Mouse (Mus musculus): Measurements from ENCODE around the gene Gm10401. TPM values are rescaled to one million over a fixed set of nuclear protein-coding genes. Genes with fewer than 3 reads are reported as not detected.

The Gm10401 gene
- polyA plus RNA-seq, 1 experiment from 2014 or later = 12.0 TPM

GRCm38 (mm10) chr5:115050776-115051175, 47.3 kb downstream of the Gm10401 start:
- no peaks in the 10 kb centered on the region for H3K9me3 ChIP-seq (replicated peaks)
- no peaks in the 10 kb centered on the region for H3K36me3 ChIP-seq
- 0 out of 2 replicates have a peak overlapping the region, but pooled peaks have one; percentile 2 for H3K27ac ChIP-seq
- no peak overlapping the region for H3K4me2 ChIP-seq
- H3K27me3 ChIP-seq = no peaks in the 10 kb centered on the region
- H3K4me3 ChIP-seq (replicated peaks) = no peak overlapping the region
- ATAC-seq (ENCODE audit: low read depth) = no peak
- WGBS (ENCODE audit: insufficient replicate concordance) = 68% methylated on average over 6 of the region's 6 CpGs
- H3K9ac ChIP-seq = no peak overlapping the region
- H3K4me1 ChIP-seq (replicated peaks) = peaks cover 82% of the 10 kb centered on the region
- no peak for DNase-seq

- H3K4me1 ChIP-seq (replicated peaks) = peaks cover 82% of the 10 kb centered on the region
- DNase-seq = no peak
- H3K4me3 ChIP-seq (replicated peaks) = no peak overlapping the region
- no peak overlapping the region for H3K27ac ChIP-seq
- H3K9ac ChIP-seq = no peak overlapping the region
- H3K9me3 ChIP-seq (replicated peaks) = no peaks in the 10 kb centered on the region
- H3K27me3 ChIP-seq = no peaks in the 10 kb centered on the region
- H3K36me3 ChIP-seq = peaks cover 6% of the 10 kb centered on the region; the same call in 1 of the 2 replicates
- no peak overlapping the region for H3K4me2 ChIP-seq
- no peak for ATAC-seq (ENCODE audit: low read depth)
- WGBS (ENCODE audit: insufficient replicate concordance) = 66% methylated on average over 6 of the region's 6 CpGs
These were observed 48.4 kb downstream of the Gm10401 start for GRCm38 (mm10) chr5:115049692-115050091.

Other genes with a start within 250 kb of the Gm10401 start
- not detected in 2 replicates for gene 4930519G04Rik, start 244.6 kb downstream of the Gm10401 start, polyA plus RNA-seq (2015; fragmentation: Nextera tagmentation; extraction: Ambion mirVana)
- not detected in 2 replicates for gene Gm9936, start 239.6 kb downstream of the Gm10401 start, polyA plus RNA-seq (2015; fragmentation: Nextera tagmentation; extraction: Ambion mirVana)
- gene Oasl2, start 201.4 kb downstream of the Gm10401 start, polyA plus RNA-seq (2015; fragmentation: Nextera tagmentation; extraction: Ambion mirVana) = 3.1 and 3.4 TPM in 2 replicates
- gene Oasl1, start 175.1 kb downstream of the Gm10401 start, polyA plus RNA-seq (2015; fragmentation: Nextera tagmentation; extraction: Ambion mirVana) = 0.52 and 0.54 TPM in 2 replicates
- gene 2210016L21Rik, start 156.1 kb downstream of the Gm10401 start, polyA plus RNA-seq (2015; fragmentation: Nextera tagmentation; extraction: Ambion mirVana) = 22.2 and 24.6 TPM in 2 replicates
- gene Hnf1a, start 127.2 kb downstream of the Gm10401 start, polyA plus RNA-seq (2015; fragmentation: Nextera tagmentation; extraction: Ambion mirVana) = 2.4 and 2.9 TPM in 2 replicates
- gene Sppl3, start 87.2 kb downstream of the Gm10401 start, polyA plus RNA-seq (2015; fragmentation: Nextera tagmentation; extraction: Ambion mirVana) = 4.2 and 4.7 TPM in 2 replicates
- gene Acads, start 21.1 kb upstream of the Gm10401 start, polyA plus RNA-seq (2015; fragmentation: Nextera tagmentation; extraction: Ambion mirVana) = 40.9 and 41.5 TPM in 2 replicates
- 8.7 and 10.4 TPM in 2 replicates for gene Unc119b, start 36.7 kb upstream of the Gm10401 start, polyA plus RNA-seq (2015; fragmentation: Nextera tagmentation; extraction: Ambion mirVana)
- 23.0 and 26.0 TPM in 2 replicates for gene Mlec, start 59.9 kb upstream of the Gm10401 start, polyA plus RNA-seq (2015; fragmentation: Nextera tagmentation; extraction: Ambion mirVana)
- not detected in 2 replicates for gene Cabp1, start 96.1 kb upstream of the Gm10401 start, polyA plus RNA-seq (2015; fragmentation: Nextera tagmentation; extraction: Ambion mirVana)
- gene Pop5, start 137.5 kb upstream of the Gm10401 start, polyA plus RNA-seq (2015; fragmentation: Nextera tagmentation; extraction: Ambion mirVana) = 120 and 127 TPM in 2 replicates
- 122 and 126 TPM in 2 replicates for gene Rnf10, start 174.6 kb upstream of the Gm10401 start, polyA plus RNA-seq (2015; fragmentation: Nextera tagmentation; extraction: Ambion mirVana)
- gene Coq5, start 181.4 kb upstream of the Gm10401 start, polyA plus RNA-seq (2015; fragmentation: Nextera tagmentation; extraction: Ambion mirVana) = 38.1 and 42.0 TPM in 2 replicates
- gene Dynll1, start 202.7 kb upstream of the Gm10401 start, polyA plus RNA-seq (2015; fragmentation: Nextera tagmentation; extraction: Ambion mirVana) = 744 and 768 TPM in 2 replicates
- gene Srsf9, start 228.9 kb upstream of the Gm10401 start, polyA plus RNA-seq (2015; fragmentation: Nextera tagmentation; extraction: Ambion mirVana) = 130 and 143 TPM in 2 replicates
- gene Gatc, start 242.9 kb upstream of the Gm10401 start, polyA plus RNA-seq (2015; fragmentation: Nextera tagmentation; extraction: Ambion mirVana) = 13.0 and 19.0 TPM in 2 replicates
- gene Triap1, start 242.9 kb upstream of the Gm10401 start, polyA plus RNA-seq (2015; fragmentation: Nextera tagmentation; extraction: Ambion mirVana) = 40.4 and 41.5 TPM in 2 replicates

All from liver, embryonic 13.5 days (tissue).